Comparison of ENCODE assay signal across 13 mouse cellular contexts in genomic region chr2:45956792-45957330, GRCm38 (mm10).
"Had no signal": no experiment of that assay in that cellular context is flagged by ENCODE, and none has a peak within 500 bp of the region (broad histone marks: within the 10 kb centered on the region; RNA-seq: fewer than 3 reads in every experiment).

No protein-coding gene starts in this region.

- DNase-seq: left cerebral cortex, postnatal 4 days; lung, embryonic 14.5 days; lung, postnatal 10 days; lung, postnatal 4 days; right cerebral cortex, adult 18-20 months; right cerebral cortex, postnatal 25 days; thymus, postnatal 36 days had no signal

- H3K9me3 ChIP-seq: intestine, embryonic 15.5 days; limb, embryonic 13.5 days; neural tube, embryonic 13.5 days had no signal

- ATAC-seq: intestine, embryonic 15.5 days; midbrain, embryonic 16.5 days had no signal

- H3K4me1 ChIP-seq: intestine, embryonic 15.5 days; limb, embryonic 13.5 days; neural tube, embryonic 13.5 days had no signal

- H3K36me3 ChIP-seq: intestine, embryonic 15.5 days; limb, embryonic 13.5 days; neural tube, embryonic 13.5 days had no signal

- H3K27me3 ChIP-seq: intestine, embryonic 15.5 days; limb, embryonic 13.5 days; neural tube, embryonic 13.5 days had no signal

- H3K27ac ChIP-seq: intestine, embryonic 15.5 days; limb, embryonic 13.5 days; neural tube, embryonic 13.5 days had no signal

- H3K4me3 ChIP-seq: intestine, embryonic 15.5 days; limb, embryonic 13.5 days; neural tube, embryonic 13.5 days had no signal

- H3K4me2 ChIP-seq: intestine, embryonic 15.5 days; limb, embryonic 13.5 days; liver, embryonic 11.5 days; lung, embryonic 14.5 days; midbrain, embryonic 11.5 days; neural tube, embryonic 13.5 days had no signal

- H3K9ac ChIP-seq: intestine, embryonic 15.5 days; limb, embryonic 13.5 days; lung, embryonic 14.5 days; neural tube, embryonic 13.5 days had no signal
